Mouse (Mus musculus): ENCODE data around the gene Gm45521. TPM values are rescaled to one million over a fixed set of nuclear protein-coding genes. Genes with fewer than 3 reads are reported as not detected.

The Gm45521 gene
- polyA plus RNA-seq, 1 experiment from 2014 or later, result not detected

- Histone ChIP-seq H3K36me3 (ENCODE audit: control insufficient read depth, insufficient read depth, low read length) (no peaks in the 10 kb centered on the region), H3K4me3 (ENCODE audit: low read depth, low read length) (no peak overlapping the region), H3K4me2 (replicated peaks; ENCODE audit: low read depth) (no peak overlapping the region), H3K27me3 (ENCODE audit: control insufficient read depth, insufficient read depth, low read length) (no peaks in the 10 kb centered on the region), H3K9me3 (ENCODE audit: control insufficient read depth, low read length) (no peaks in the 10 kb centered on the region), H3K9ac (ENCODE audit: low read length) (no peak overlapping the region), H3K27ac (replicated peaks) (no peak overlapping the region), H3K4me1 (replicated peaks; ENCODE audit: control insufficient read depth, insufficient read depth) (no peaks in the 10 kb centered on the region)
- 51% methylated on average over 10 of the region's 10 CpGs for WGBS
- DNase-seq (ENCODE audit: low spot score) (no peak), ATAC-seq (ENCODE audit: low FRiP score, low TSS enrichment) (no peak)
- no peak for TF ChIP-seq EP300 (optimal IDR thresholded peaks at IDR 0.05)
- TF ChIP-seq CTCF (IDR thresholded peaks at IDR 0.05; ENCODE audit: low read depth), result no peak
These were observed 14.9 kb downstream of the Gm45521 start for GRCm38 (mm10) chr14:7971889-7972493.

GRCm38 (mm10) chr14:7974643-7975042 is 17.6 kb downstream of the Gm45521 start:
- Histone ChIP-seq H3K4me2 (replicated peaks; ENCODE audit: low read depth) (no peak overlapping the region), H3K9ac (ENCODE audit: low read length) (no peak overlapping the region), H3K4me1 (replicated peaks; ENCODE audit: control insufficient read depth, insufficient read depth) (no peaks in the 10 kb centered on the region), H3K4me3 (ENCODE audit: low read depth, low read length) (no peak overlapping the region), H3K27me3 (ENCODE audit: control insufficient read depth, insufficient read depth, low read length) (no peaks in the 10 kb centered on the region), H3K36me3 (ENCODE audit: control insufficient read depth, insufficient read depth, low read length) (no peaks in the 10 kb centered on the region), H3K9me3 (ENCODE audit: control insufficient read depth, low read length) (no peaks in the 10 kb centered on the region), H3K27ac (replicated peaks) (no peak overlapping the region)
- TF ChIP-seq CTCF (IDR thresholded peaks at IDR 0.05; ENCODE audit: low read depth) (no peak), EP300 (optimal IDR thresholded peaks at IDR 0.05) (no peak)
- WGBS, result 64% methylated on average over 1 of the region's 1 CpGs
- no peak for ATAC-seq (ENCODE audit: low FRiP score, low TSS enrichment)
- DNase-seq (ENCODE audit: low spot score), result no peak

GRCm38 (mm10) chr14:7975177-7975576 is 18.1 kb downstream of the Gm45521 start:
- H3K27ac ChIP-seq (replicated peaks), result no peak overlapping the region
- H3K27me3 ChIP-seq (ENCODE audit: control insufficient read depth, insufficient read depth, low read length), result no peaks in the 10 kb centered on the region
- H3K4me2 ChIP-seq (replicated peaks; ENCODE audit: low read depth), result no peak overlapping the region
- H3K4me3 ChIP-seq (ENCODE audit: low read depth, low read length), result no peak overlapping the region
- DNase-seq (ENCODE audit: low spot score) (no peak), ATAC-seq (ENCODE audit: low FRiP score, low TSS enrichment) (no peak)
- H3K36me3 ChIP-seq (ENCODE audit: control insufficient read depth, insufficient read depth, low read length), result no peaks in the 10 kb centered on the region
- TF ChIP-seq EP300 (optimal IDR thresholded peaks at IDR 0.05) (no peak), CTCF (IDR thresholded peaks at IDR 0.05; ENCODE audit: low read depth) (no peak)
- 77% methylated on average over 6 of the region's 6 CpGs for WGBS
- no peaks in the 10 kb centered on the region for H3K4me1 ChIP-seq (replicated peaks; ENCODE audit: control insufficient read depth, insufficient read depth)
- no peaks in the 10 kb centered on the region for H3K9me3 ChIP-seq (ENCODE audit: control insufficient read depth, low read length)
- H3K9ac ChIP-seq (ENCODE audit: low read length), result no peak overlapping the region

- Histone ChIP-seq H3K9ac (ENCODE audit: low read length) (no peak overlapping the region), H3K4me3 (ENCODE audit: low read depth, low read length) (no peak overlapping the region), H3K4me1 (replicated peaks; ENCODE audit: control insufficient read depth, insufficient read depth) (no peaks in the 10 kb centered on the region), H3K36me3 (ENCODE audit: control insufficient read depth, insufficient read depth, low read length) (no peaks in the 10 kb centered on the region), H3K27me3 (ENCODE audit: control insufficient read depth, insufficient read depth, low read length) (no peaks in the 10 kb centered on the region), H3K4me2 (replicated peaks; ENCODE audit: low read depth) (no peak overlapping the region), H3K27ac (replicated peaks) (no peak overlapping the region), H3K9me3 (ENCODE audit: control insufficient read depth, low read length) (no peaks in the 10 kb centered on the region)
- ATAC-seq (ENCODE audit: low FRiP score, low TSS enrichment) (no peak), DNase-seq (ENCODE audit: low spot score) (no peak)
- WGBS, result 93% methylated on average over 1 of the region's 1 CpGs
- TF ChIP-seq EP300 (optimal IDR thresholded peaks at IDR 0.05) (no peak), CTCF (IDR thresholded peaks at IDR 0.05; ENCODE audit: low read depth) (no peak)
These were observed 20.4 kb downstream of the Gm45521 start for GRCm38 (mm10) chr14:7977471-7977870.

GRCm38 (mm10) chr14:7978183-7978582 is 21.1 kb downstream of the Gm45521 start:
- no peak overlapping the region for H3K27ac ChIP-seq (replicated peaks)
- 71% methylated on average over 1 of the region's 1 CpGs for WGBS
- H3K9ac ChIP-seq (ENCODE audit: low read length), result no peak overlapping the region
- DNase-seq (ENCODE audit: low spot score) (no peak), ATAC-seq (ENCODE audit: low FRiP score, low TSS enrichment) (no peak)
- H3K36me3 ChIP-seq (ENCODE audit: control insufficient read depth, insufficient read depth, low read length), result no peaks in the 10 kb centered on the region
- no peak overlapping the region for H3K4me3 ChIP-seq (ENCODE audit: low read depth, low read length)
- H3K27me3 ChIP-seq (ENCODE audit: control insufficient read depth, insufficient read depth, low read length), result no peaks in the 10 kb centered on the region
- H3K4me2 ChIP-seq (replicated peaks; ENCODE audit: low read depth), result no peak overlapping the region
- no peaks in the 10 kb centered on the region for H3K9me3 ChIP-seq (ENCODE audit: control insufficient read depth, low read length)
- no peaks in the 10 kb centered on the region for H3K4me1 ChIP-seq (replicated peaks; ENCODE audit: control insufficient read depth, insufficient read depth)
- TF ChIP-seq CTCF (IDR thresholded peaks at IDR 0.05; ENCODE audit: low read depth) (no peak), EP300 (optimal IDR thresholded peaks at IDR 0.05) (no peak)

- Histone ChIP-seq H3K9ac (ENCODE audit: low read length) (no peak overlapping the region), H3K4me3 (ENCODE audit: low read depth, low read length) (no peak overlapping the region), H3K27ac (replicated peaks) (no peak overlapping the region), H3K4me2 (replicated peaks; ENCODE audit: low read depth) (no peak overlapping the region), H3K4me1 (replicated peaks; ENCODE audit: control insufficient read depth, insufficient read depth) (no peaks in the 10 kb centered on the region), H3K27me3 (ENCODE audit: control insufficient read depth, insufficient read depth, low read length) (no peaks in the 10 kb centered on the region), H3K9me3 (ENCODE audit: control insufficient read depth, low read length) (no peaks in the 10 kb centered on the region), H3K36me3 (ENCODE audit: control insufficient read depth, insufficient read depth, low read length) (no peaks in the 10 kb centered on the region)
- DNase-seq (ENCODE audit: low spot score) (no peak), ATAC-seq (ENCODE audit: low FRiP score, low TSS enrichment) (no peak)
- no peak for TF ChIP-seq EP300 (optimal IDR thresholded peaks at IDR 0.05)
- no peak for TF ChIP-seq CTCF (IDR thresholded peaks at IDR 0.05; ENCODE audit: low read depth)
- WGBS, result 96% methylated on average over 1 of the region's 1 CpGs
These were observed 24.1 kb downstream of the Gm45521 start for GRCm38 (mm10) chr14:7981226-7981625.

All from stomach, postnatal 0 days (tissue).